Mouse (Mus musculus) heart, embryonic 11.5 days (tissue): ENCODE results near the gene Cib1. TPM values are rescaled to one million over a fixed set of nuclear protein-coding genes. Genes with fewer than 3 reads are reported as not detected.

ENCODE experiments used
- ATAC-seq: fragments of 200-750 bp; cut with Nextera tagmentation; replicated peaks from 2 replicates; pipeline ENCODE4 v1.8.0; 2017; ENCODE audit warnings: moderate library complexity; ENCODE audit not compliant: insufficient number of reproducible peaks, low FRiP score, low TSS enrichment
- H3K27ac ChIP-seq: fragments of 300-500 bp; sonication (generic); 2 replicates; pipeline ENCODE4 v1.5.1; 2014; ENCODE audit warnings: mild to moderate bottlenecking, low read depth, low read length
- H3K27me3 ChIP-seq: fragments of 300-500 bp; sonication (generic); 2 replicates; pipeline ENCODE4 v1.6.1; 2014; ENCODE audit warnings: mild to moderate bottlenecking, low read length, mixed read lengths; ENCODE audit not compliant: control insufficient read depth, insufficient read depth
- H3K36me3 ChIP-seq: fragments of 300-500 bp; sonication (generic); 2 replicates; pipeline ENCODE4 v1.6.1; 2014; ENCODE audit warnings: mild to moderate bottlenecking, low read length, moderate library complexity, mixed read lengths; ENCODE audit not compliant: control insufficient read depth, insufficient read depth
- H3K4me1 ChIP-seq: fragments of 300-500 bp; sonication (generic); 2 replicates; pipeline ENCODE4 v1.6.1; 2014; ENCODE audit warnings: low read length; ENCODE audit not compliant: control insufficient read depth, insufficient read depth
- H3K4me2 ChIP-seq: fragments of 300-500 bp; sonication (generic); 2 replicates; pipeline ENCODE4 v1.6.1; 2014; ENCODE audit warnings: mild to moderate bottlenecking, moderate library complexity
- H3K4me3 ChIP-seq: fragments of 300-500 bp; sonication (generic); 2 replicates; pipeline ENCODE4 v1.5.1; 2014; ENCODE audit warnings: low read depth, low read length
- H3K9ac ChIP-seq: fragments of 300-500 bp; sonication (generic); 2 replicates; pipeline ENCODE4 v1.6.1; 2014; ENCODE audit warnings: mild to moderate bottlenecking, low read depth, low read length, moderate library complexity
- H3K9me3 ChIP-seq: fragments of 300-500 bp; sonication (generic); replicated peaks from 2 replicates; pipeline ENCODE4 v1.6.1; 2016; ENCODE audit warnings: low read length; ENCODE audit not compliant: control insufficient read depth
- WGBS: fragments of 180-500 bp; shearing (Covaris S2); extraction: QIAGEN DNeasy Blood & Tissue Kit; methylation state at CpG from one replicate; pipeline ENCODE4 v1.1.7; 2014; ENCODE audit not compliant: insufficient replicate concordance; 5-methylcytosine and 5-hydroxymethylcytosine counted together
- polyA plus RNA-seq: library from polyadenylated mRNA; unstranded; fragments of >200 nt; fragmentation: Nextera tagmentation; extraction: Ambion mirVana; gene quantifications from 2 replicates; pipeline ENCODE4 v1.2.1, GENCODE M21; 2014

Cib1 gene
- polyA plus RNA-seq, 1 experiment from 2014 or later, result 53.8 TPM

- H3K4me3 ChIP-seq, result no peak overlapping the region
- ATAC-seq, result no peak
- H3K9ac ChIP-seq, result no peak overlapping the region
- H3K27me3 ChIP-seq, result no peaks in the 10 kb centered on the region
- H3K27ac ChIP-seq, result no peak overlapping the region
- peaks cover 10% of the 10 kb centered on the region for H3K36me3 ChIP-seq
- H3K9me3 ChIP-seq, result no peaks in the 10 kb centered on the region
- H3K4me2 ChIP-seq, result no peak overlapping the region
- peaks cover 11% of the 10 kb centered on the region for H3K4me1 ChIP-seq
- 68% methylated on average over 1 of the region's 1 CpGs for WGBS
Observed at GRCm38 (mm10) chr7:80267764-80268163, 35.2 kb upstream of the Cib1 start.

GRCm38 (mm10) chr7:80264606-80265005 lies 32.0 kb upstream of the Cib1 start:
- Histone ChIP-seq H3K4me3 (no peak overlapping the region), H3K36me3 (peaks cover 10% of the 10 kb centered on the region), H3K9ac (no peak overlapping the region), H3K4me2 (no peak overlapping the region), H3K27me3 (no peaks in the 10 kb centered on the region), H3K9me3 (no peaks in the 10 kb centered on the region), H3K4me1 (peaks cover 13% of the 10 kb centered on the region; the same call in 1 of the 2 replicates), H3K27ac (no peak overlapping the region)
- WGBS, result 91% methylated on average over 12 of the region's 12 CpGs
- no peak for ATAC-seq

DNA sequence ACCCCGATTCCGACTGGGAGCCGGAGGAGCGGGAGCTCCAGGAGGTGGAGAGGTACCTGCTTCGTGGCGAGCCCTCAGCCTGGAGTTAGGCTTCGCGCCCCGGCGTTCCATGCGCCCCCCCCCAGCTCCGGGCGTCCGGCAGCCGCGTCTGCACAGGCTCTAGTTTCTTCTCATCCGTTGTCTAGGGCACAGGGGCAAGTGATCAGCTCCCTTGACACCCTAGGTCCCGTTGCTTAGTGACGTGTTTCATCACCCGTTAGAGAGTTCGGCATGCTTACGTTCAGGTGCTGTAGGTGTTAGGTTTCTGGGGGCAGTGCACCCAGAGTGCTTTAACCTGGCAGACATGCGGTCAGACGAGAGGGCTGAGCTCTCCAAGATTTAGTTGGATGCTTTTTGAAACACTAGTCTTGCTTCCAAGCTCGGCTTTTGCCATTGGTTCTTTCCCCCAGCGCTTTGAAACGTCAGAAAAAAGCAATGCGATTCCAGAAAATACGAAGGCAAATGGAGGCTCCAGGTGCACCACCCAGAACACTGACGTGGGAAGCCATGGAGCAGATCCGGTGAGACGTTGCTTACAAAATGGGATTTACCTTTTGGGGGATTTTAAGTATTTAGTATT lies 28.9 kb upstream of the Cib1 start:
- H3K27ac ChIP-seq, result peak overlapping the region; percentile 72
- H3K27me3 ChIP-seq, result peaks cover 11% of the 10 kb centered on the region
- peak overlapping the region; percentile 76 for H3K4me3 ChIP-seq
- H3K4me2 ChIP-seq, result peak overlapping the region; percentile 88
- peak; percentile 54; the same call in 1 of the 2 replicates for ATAC-seq
- no peaks in the 10 kb centered on the region for H3K9me3 ChIP-seq
- peaks cover 10% of the 10 kb centered on the region; the same call in 1 of the 2 replicates for H3K4me1 ChIP-seq
- peaks cover 9% of the 10 kb centered on the region for H3K36me3 ChIP-seq
- under 1% methylated on average over 32 of the region's 32 CpGs for WGBS
- peak overlapping the region; percentile 81 for H3K9ac ChIP-seq

DNA sequence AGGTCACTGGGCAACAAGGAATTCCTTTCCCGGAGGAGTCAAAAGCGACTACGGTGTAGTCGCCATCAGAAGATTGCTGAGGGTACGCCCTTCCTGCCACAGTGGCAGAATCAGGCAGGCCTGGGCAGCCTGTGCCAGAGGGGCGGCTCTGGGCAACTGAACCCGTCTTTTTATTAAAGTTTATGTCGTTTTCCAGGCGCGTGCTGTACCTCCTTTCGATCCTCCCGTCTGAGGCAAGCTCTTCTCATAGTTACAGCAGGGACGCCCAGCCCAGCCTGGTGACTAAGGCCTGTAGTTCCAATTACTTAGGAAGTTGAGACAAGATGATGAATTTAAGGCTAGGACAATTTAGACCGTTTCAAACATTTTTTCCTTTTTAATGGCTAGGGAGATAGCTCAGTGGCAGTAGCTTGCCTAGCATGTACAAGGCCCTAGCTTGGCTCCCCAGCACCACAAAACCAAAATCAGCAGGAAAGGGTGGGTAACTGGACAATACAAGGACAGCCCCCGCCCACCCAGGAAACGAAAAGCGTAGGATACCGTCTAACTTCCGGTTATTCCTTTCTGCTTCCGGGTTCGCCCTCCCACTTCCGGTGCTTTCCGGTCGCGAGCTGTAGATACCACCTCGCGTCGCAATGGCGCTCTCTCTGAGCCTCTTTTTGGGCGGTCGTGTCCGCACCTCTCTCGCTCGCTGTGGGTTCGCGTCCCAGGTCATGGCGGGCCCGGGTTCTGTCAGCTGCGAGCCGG lies 28.2 kb upstream of the Cib1 start, which contains the start of gene Ngrn:
TSS of gene Ngrn (plus strand) at position 591 of the 747 bp plus-strand sequence.
- WGBS, result 25% methylated on average over 40 of the region's 40 CpGs
- H3K4me2 ChIP-seq, result peak within 1 kb of the TSS; percentile 88

DNA sequence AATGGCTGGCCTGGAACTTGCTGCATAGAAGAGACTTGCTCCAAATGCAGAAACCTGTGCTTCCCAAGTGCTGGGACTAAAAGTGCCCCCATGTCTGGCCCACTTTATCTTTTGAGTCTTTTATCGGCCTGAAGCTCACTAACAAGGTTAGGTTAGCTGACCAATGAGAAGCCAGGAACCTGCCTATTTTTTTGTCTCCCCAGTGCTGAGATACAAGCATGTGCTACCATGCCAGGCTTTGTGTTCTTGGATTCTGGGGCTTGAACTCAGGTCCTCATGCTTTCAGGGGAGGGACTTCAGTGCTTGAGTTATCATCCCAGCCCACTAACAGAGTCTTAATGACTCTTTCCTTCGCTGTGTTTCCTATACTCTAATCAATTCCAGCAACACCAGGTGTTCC lies 25.1 kb upstream of the Cib1 start:
- 56% methylated on average over 2 of the region's 2 CpGs for WGBS
- H3K4me3 ChIP-seq, result no peak overlapping the region
- no peaks in the 10 kb centered on the region for H3K36me3 ChIP-seq
- H3K27me3 ChIP-seq, result peaks cover 11% of the 10 kb centered on the region
- peaks cover 10% of the 10 kb centered on the region; the same call in 1 of the 2 replicates for H3K4me1 ChIP-seq
- H3K9me3 ChIP-seq, result no peaks in the 10 kb centered on the region
- H3K9ac ChIP-seq, result no peak overlapping the region
- no peak overlapping the region for H3K4me2 ChIP-seq
- no peak overlapping the region for H3K27ac ChIP-seq
- ATAC-seq, result no peak

More for the DNA sequence above, 28.2 kb upstream of the Cib1 start, which contains the start of gene Ngrn:
- Histone ChIP-seq H3K4me3 (peak within 1 kb of the TSS; percentile 76), H3K9me3 (no peaks in the 10 kb centered on the region), H3K27ac (peak within 1 kb of the TSS; percentile 72), H3K9ac (peak within 1 kb of the TSS; percentile 81), H3K36me3 (peaks cover 7% of the 10 kb centered on the region), H3K27me3 (peaks cover 11% of the 10 kb centered on the region), H3K4me1 (peaks cover 10% of the 10 kb centered on the region; the same call in 1 of the 2 replicates)
- peak; percentile 81 for ATAC-seq

DNA sequence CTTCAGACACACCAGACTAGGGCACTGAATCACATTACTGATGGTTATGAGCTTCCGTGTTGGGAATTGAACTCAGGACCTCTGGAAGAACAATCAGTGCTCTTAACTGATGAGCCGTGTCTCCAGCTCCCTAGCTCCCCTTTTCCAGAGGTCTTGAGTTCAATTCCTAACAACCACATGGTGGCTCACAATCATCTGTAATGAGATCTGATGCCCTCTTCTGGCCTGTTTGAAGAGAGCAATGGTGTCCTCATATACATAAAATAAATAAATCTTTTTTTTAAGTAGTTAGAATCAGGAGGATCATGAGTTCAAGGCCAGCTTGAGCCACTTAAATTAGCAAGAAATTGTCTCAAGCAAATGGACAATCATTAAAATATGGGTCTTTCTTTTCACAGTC lies 23.4 kb upstream of the Cib1 start:
- Histone ChIP-seq H3K9ac (no peak overlapping the region), H3K4me1 (0 out of 2 replicates have a peak, but pooled peaks cover 5% of the 10 kb centered on the region), H3K4me3 (no peak overlapping the region), H3K27ac (no peak overlapping the region), H3K4me2 (no peak overlapping the region), H3K27me3 (peaks cover 11% of the 10 kb centered on the region), H3K9me3 (no peaks in the 10 kb centered on the region), H3K36me3 (no peaks in the 10 kb centered on the region)
- ATAC-seq, result no peak
- 66% methylated on average over 2 of the region's 2 CpGs for WGBS

DNA sequence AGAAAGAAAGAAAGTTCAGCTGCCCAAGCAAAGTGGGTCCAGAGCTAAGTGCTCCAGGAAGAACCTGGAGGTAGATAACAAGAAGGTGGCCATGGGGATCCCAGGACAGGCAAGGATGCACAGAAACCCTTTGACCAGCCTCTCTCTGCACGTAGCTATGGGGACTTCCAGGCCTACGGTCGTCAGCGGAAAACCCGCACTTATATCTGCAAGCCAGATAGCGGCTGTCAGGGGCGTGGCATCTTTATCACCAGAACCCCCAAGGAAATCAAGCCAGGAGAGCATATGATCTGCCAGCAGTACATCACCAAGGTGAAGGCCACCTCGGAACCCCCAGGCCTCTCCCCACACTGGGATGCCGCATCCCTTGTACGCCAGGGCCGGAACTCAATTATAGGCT lies 20.3 kb upstream of the Cib1 start:
- Histone ChIP-seq H3K36me3 (no peaks in the 10 kb centered on the region), H3K4me2 (no peak overlapping the region), H3K4me3 (no peak overlapping the region), H3K4me1 (no peaks in the 10 kb centered on the region), H3K27ac (no peak overlapping the region), H3K9me3 (no peaks in the 10 kb centered on the region), H3K27me3 (0 out of 2 replicates have a peak, but pooled peaks cover 2% of the 10 kb centered on the region), H3K9ac (no peak overlapping the region)
- ATAC-seq, result no peak
- WGBS, result 63% methylated on average over 11 of the region's 11 CpGs

GRCm38 (mm10) chr7:80252437-80252836 lies 19.8 kb upstream of the Cib1 start:
- Histone ChIP-seq H3K27me3 (no peaks in the 10 kb centered on the region), H3K27ac (no peak overlapping the region), H3K36me3 (no peaks in the 10 kb centered on the region), H3K9ac (no peak overlapping the region), H3K4me1 (no peaks in the 10 kb centered on the region), H3K9me3 (no peaks in the 10 kb centered on the region), H3K4me3 (no peak overlapping the region), H3K4me2 (no peak overlapping the region)
- no peak for ATAC-seq
- WGBS, result 73% methylated on average over 7 of the region's 7 CpGs
